12 mouse cellular contexts compared by ENCODE assay signal in the genomic region with DNA sequence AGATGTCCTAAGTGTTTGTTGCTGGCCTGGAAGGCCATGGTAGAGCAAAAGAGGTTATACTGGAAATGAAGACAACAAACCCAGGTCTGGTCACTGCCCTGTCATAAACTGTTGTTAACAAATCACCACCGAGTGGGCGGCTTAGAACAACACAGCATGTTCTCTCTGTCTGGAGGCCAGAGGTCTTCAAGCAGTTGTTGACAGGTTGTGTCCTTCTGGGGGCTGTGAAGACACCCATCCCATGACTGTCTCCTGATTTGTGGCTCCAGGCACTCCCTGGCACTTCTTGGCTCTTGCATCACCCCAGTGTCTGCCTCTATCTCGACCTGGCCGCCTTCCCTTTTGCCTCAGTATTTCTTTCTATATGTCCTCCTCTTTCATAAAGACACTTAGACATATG. TPM values are rescaled to one million over a fixed set of nuclear protein-coding genes. Genes with fewer than 3 reads are reported as not detected.
DNase-seq lines count a peak whose midpoint lies in the region; ATAC-seq lines count a peak whose summit lies in the region.
"Had no signal": no experiment of that assay in that cellular context is flagged by ENCODE, and none has a peak within 500 bp of the region (broad histone marks: within the 10 kb centered on the region; RNA-seq: fewer than 3 reads in every experiment).

No protein-coding gene starts in this region.

- DNase-seq in kidney, adult 18-20 months: peak; percentile 14
- peak; percentile 27 for DNase-seq in Muller cell, postnatal 12 days (ENCODE audit: inconsistent ontology term)
- DNase-seq in lung, postnatal 14 days: peak; percentile 49
- no peak for DNase-seq in thymus, postnatal 10 days (ENCODE audit: low spot score in 2 of 2)

- peaks cover 2% of the 10 kb centered on the region; the same call in 1 of the 2 replicates for H3K27me3 ChIP-seq in kidney, embryonic 14.5 days (ENCODE audit: control insufficient read depth, insufficient read depth, low read length)
- peaks cover 13% of the 10 kb centered on the region for H3K27me3 ChIP-seq in hindbrain, embryonic 13.5 days
- H3K27me3 ChIP-seq: limb, embryonic 13.5 days had no signal

- no peak overlapping the region for H3K4me3 ChIP-seq in kidney, embryonic 14.5 days (ENCODE audit: low read length)
- H3K4me3 ChIP-seq in brown adipose tissue, adult 24 weeks (ENCODE audit: insufficient read depth, low read depth, low read length): no peak overlapping the region
- no peak overlapping the region for H3K4me3 ChIP-seq in hindbrain, embryonic 13.5 days
- H3K4me3 ChIP-seq: erythroblast, embryonic 14.5 days; limb, embryonic 13.5 days had no signal

- ATAC-seq in kidney, embryonic 14.5 days (ENCODE audit: low FRiP score, low TSS enrichment): no peak
- ATAC-seq in hindbrain, embryonic 13.5 days (ENCODE audit: low FRiP score): no peak

- H3K4me1 ChIP-seq in kidney, embryonic 14.5 days (ENCODE audit: control insufficient read depth, insufficient read depth, low read length): peaks cover 8% of the 10 kb centered on the region; the same call in 1 of the 2 replicates
- H3K4me1 ChIP-seq in brown adipose tissue, adult 24 weeks (ENCODE audit: control insufficient read depth, insufficient read depth, insufficient read length, low read length): peaks cover 12% of the 10 kb centered on the region
- peaks cover 22% of the 10 kb centered on the region for H3K4me1 ChIP-seq in hindbrain, embryonic 13.5 days (replicated peaks)

- no peak overlapping the region for H3K9ac ChIP-seq in kidney, embryonic 14.5 days (ENCODE audit: low read depth, low read length)
- H3K9ac ChIP-seq in hindbrain, embryonic 13.5 days: no peak overlapping the region
- H3K9ac ChIP-seq: hindbrain, embryonic 14.5 days; limb, embryonic 13.5 days had no signal

- no peaks in the 10 kb centered on the region for H3K9me3 ChIP-seq in kidney, embryonic 14.5 days (ENCODE audit: control insufficient read depth, low read length)
- H3K9me3 ChIP-seq in hindbrain, embryonic 13.5 days: no peaks in the 10 kb centered on the region
- H3K9me3 ChIP-seq: limb, embryonic 13.5 days; megakaryocyte, embryonic 14.5 days had no signal

- H3K27ac ChIP-seq in kidney, embryonic 14.5 days (ENCODE audit: low read depth, low read length): no peak overlapping the region
- peak overlapping the region; percentile 100 for H3K27ac ChIP-seq in brown adipose tissue, adult 24 weeks (replicated peaks; ENCODE audit: low read depth, low read length)
- no peak overlapping the region for H3K27ac ChIP-seq in hindbrain, embryonic 13.5 days
- H3K27ac ChIP-seq: hindbrain, embryonic 14.5 days; limb, embryonic 13.5 days had no signal

- no peak overlapping the region for H3K4me2 ChIP-seq in kidney, embryonic 14.5 days (replicated peaks; ENCODE audit: low read depth, low read length)
- H3K4me2 ChIP-seq in hindbrain, embryonic 13.5 days: no peak overlapping the region
- H3K4me2 ChIP-seq: hindbrain, embryonic 14.5 days; limb, embryonic 13.5 days had no signal

- no peaks in the 10 kb centered on the region for H3K36me3 ChIP-seq in kidney, embryonic 14.5 days (ENCODE audit: control insufficient read depth, insufficient read depth, low read length)
- H3K36me3 ChIP-seq in hindbrain, embryonic 13.5 days: no peaks in the 10 kb centered on the region
- H3K36me3 ChIP-seq: limb, embryonic 13.5 days had no signal

- WGBS in kidney, embryonic 14.5 days: 47% methylated on average over 4 of the region's 4 CpGs
- WGBS in hindbrain, embryonic 13.5 days: 84% methylated on average over 4 of the region's 4 CpGs

RNA-seq across cellular contexts. Expression of a gene that starts 2.7 kb away (rescaled TPM):
- 11.5 and 27.4 TPM in 2 replicates for polyA plus RNA-seq in kidney, embryonic 14.5 days (2014; fragmentation: Nextera tagmentation; extraction: Ambion mirVana)
- polyA plus RNA-seq in brown adipose tissue, adult 24 weeks (2012; ENCODE audit: insufficient read depth, insufficient read length, missing spikeins): 6.3 and 10.6 TPM in 2 replicates
- polyA plus RNA-seq in hindbrain, embryonic 13.5 days (2015; fragmentation: Nextera tagmentation; extraction: Ambion mirVana): 62.9 and 66.5 TPM in 2 replicates

RNA-seq across cellular contexts. Expression of a gene that starts 11.0 kb away (rescaled TPM):
- polyA plus RNA-seq in kidney, embryonic 14.5 days (2014; fragmentation: Nextera tagmentation; extraction: Ambion mirVana): not detected in 2 replicates
- polyA plus RNA-seq in brown adipose tissue, adult 24 weeks (2012; ENCODE audit: insufficient read depth, insufficient read length, missing spikeins): not detected in 2 replicates
- not detected in 2 replicates for polyA plus RNA-seq in hindbrain, embryonic 13.5 days (2015; fragmentation: Nextera tagmentation; extraction: Ambion mirVana)
- polyA plus RNA-seq: erythroblast, embryonic 14.5 days; hindbrain, embryonic 14.5 days; limb, embryonic 13.5 days; neural tube, embryonic 11.5 days had no signal

Comparison
In these comparisons a context has a peak if more than half of its experiments do, and no peak if none do; other contexts are left out.
1. DNase-seq: peak in kidney, adult 18-20 months (single experiment), Muller cell, postnatal 12 days (single experiment) and lung, postnatal 14 days (single experiment); none in thymus, postnatal 10 days (0 of 2).